Mouse (Mus musculus) cortical plate, adult 2 months (tissue): Measurements from ENCODE around the gene Rph3a.

Experiments used
- CTCF ChIP-seq: fragments of 200-500 bp; IDR thresholded peaks from 2 replicates; pipeline ENCODE4 v1.5.1; 2011; ENCODE audit warnings: mild to moderate bottlenecking, control low read depth, low read length; ENCODE audit not compliant: insufficient read depth; ENCODE audit errors: extremely low read depth
- POLR2A ChIP-seq: fragments of 200-500 bp; IDR thresholded peaks from 2 replicates; pipeline ENCODE4 v1.6.1; 2011; ENCODE audit warnings: mild to moderate bottlenecking, low read length, control low read depth; ENCODE audit not compliant: insufficient read depth; ENCODE audit errors: extremely low read depth

- no peak for TF ChIP-seq POLR2A
- no peak for TF ChIP-seq CTCF
Measured at GRCm38 (mm10) chr5:120892243-120892660, 117.6 kb downstream of the Rph3a start.
